Mouse (Mus musculus) bone marrow macrophage, adult 2 months (primary cell): ENCODE results near the gene Rpl31. TPM values are rescaled to one million over a fixed set of nuclear protein-coding genes. Genes with fewer than 3 reads are reported as not detected.

ENCODE experiments used
- H3K27ac ChIP-seq: 2 replicates; pipeline ENCODE4 v1.5.1; 2012; ENCODE audit warnings: low read depth, low read length; ENCODE audit not compliant: insufficient read depth
- H3K4me1 ChIP-seq: 2 replicates; pipeline ENCODE4 v1.6.1; 2012; ENCODE audit warnings: low read length; ENCODE audit not compliant: control insufficient read depth, insufficient read depth
- H3K4me3 ChIP-seq: 2 replicates; pipeline ENCODE4 v1.5.1; 2012; ENCODE audit warnings: mild to moderate bottlenecking, low read length, moderate library complexity; ENCODE audit not compliant: insufficient read depth
- CTCF ChIP-seq: IDR thresholded peaks from 2 replicates; pipeline ENCODE4 v1.5.1; 2012; ENCODE audit warnings: low read depth, mild to moderate bottlenecking, low read length, moderate library complexity
- POLR2A ChIP-seq: IDR thresholded peaks from 2 replicates; pipeline ENCODE4 v1.6.1; 2012; ENCODE audit warnings: mild to moderate bottlenecking, low read depth, low read length, borderline replicate concordance
- polyA plus RNA-seq: library from polyadenylated mRNA; stranded (reverse); fragments of >200 nt; gene quantifications from 2 replicates; pipeline ENCODE4 v1.2.4, GENCODE M21; 2012; ENCODE audit not compliant: missing spikeins, insufficient read depth, insufficient read length

Gene Rpl31
- polyA plus RNA-seq, 1 experiment: 950 TPM

GRCm38 (mm10) chr1:39376726-39377240 lies 9.1 kb downstream of the Rpl31 start:
- H3K4me1 ChIP-seq: no peaks in the 10 kb centered on the region
- no peak overlapping the region for H3K4me3 ChIP-seq
- TF ChIP-seq CTCF (no peak), POLR2A (no peak)
- no peak overlapping the region for H3K27ac ChIP-seq

- H3K4me1 ChIP-seq: no peaks in the 10 kb centered on the region
- H3K27ac ChIP-seq: no peak overlapping the region
- TF ChIP-seq POLR2A (no peak), CTCF (no peak)
- H3K4me3 ChIP-seq: no peak overlapping the region
These were observed 10.9 kb downstream of the Rpl31 start for GRCm38 (mm10) chr1:39378540-39378939.

GRCm38 (mm10) chr1:39379021-39379420 lies 11.4 kb downstream of the Rpl31 start:
- Histone ChIP-seq H3K4me1 (no peaks in the 10 kb centered on the region), H3K27ac (no peak overlapping the region), H3K4me3 (no peak overlapping the region)
- TF ChIP-seq CTCF: no peak
- TF ChIP-seq POLR2A: no peak

GRCm38 (mm10) chr1:39381017-39381416 lies 13.4 kb downstream of the Rpl31 start:
- no peak for TF ChIP-seq CTCF
- no peak for TF ChIP-seq POLR2A
- no peak overlapping the region for H3K4me3 ChIP-seq
- H3K27ac ChIP-seq: no peak overlapping the region
- no peaks in the 10 kb centered on the region for H3K4me1 ChIP-seq

- Histone ChIP-seq H3K4me1 (no peaks in the 10 kb centered on the region), H3K4me3 (no peak overlapping the region), H3K27ac (no peak overlapping the region)
- TF ChIP-seq POLR2A (no peak), CTCF (no peak)
These were observed 17.3 kb downstream of the Rpl31 start for GRCm38 (mm10) chr1:39384914-39385313.

DNA sequence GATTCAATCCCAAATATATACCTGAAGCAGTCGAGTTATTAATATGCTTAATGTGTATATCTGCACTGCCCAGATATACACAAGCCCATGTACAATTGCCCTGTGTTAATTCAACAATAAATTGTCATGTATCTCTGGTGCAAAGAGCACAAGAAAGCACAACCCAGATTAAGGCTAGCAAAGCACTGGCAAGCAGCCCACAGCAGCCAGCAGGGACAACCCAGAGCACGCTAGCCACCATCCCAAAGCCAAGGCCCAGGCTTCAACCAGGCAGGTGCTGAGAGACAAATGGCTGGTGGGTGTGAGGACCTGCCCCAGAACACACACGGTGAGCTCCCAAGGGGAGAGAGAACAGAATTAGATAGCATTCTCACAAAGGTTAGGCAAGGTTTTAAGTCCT lies 18.8 kb downstream of the Rpl31 start:
- TF ChIP-seq POLR2A: no peak
- no peak for TF ChIP-seq CTCF
- Histone ChIP-seq H3K27ac (no peak overlapping the region), H3K4me1 (no peaks in the 10 kb centered on the region), H3K4me3 (no peak overlapping the region)

- no peak overlapping the region for H3K4me3 ChIP-seq
- H3K4me1 ChIP-seq: no peaks in the 10 kb centered on the region
- TF ChIP-seq CTCF (no peak), POLR2A (no peak)
- no peak overlapping the region for H3K27ac ChIP-seq
These were observed 19.9 kb downstream of the Rpl31 start for GRCm38 (mm10) chr1:39387497-39387896.

- TF ChIP-seq CTCF (no peak), POLR2A (no peak)
- no peak overlapping the region for H3K4me3 ChIP-seq
- H3K27ac ChIP-seq: no peak overlapping the region
- no peaks in the 10 kb centered on the region for H3K4me1 ChIP-seq
These were observed 20.5 kb downstream of the Rpl31 start for GRCm38 (mm10) chr1:39388163-39388562.

- H3K4me1 ChIP-seq: no peaks in the 10 kb centered on the region
- H3K4me3 ChIP-seq: no peak overlapping the region
- no peak overlapping the region for H3K27ac ChIP-seq
- no peak for TF ChIP-seq POLR2A
These were observed 21.7 kb downstream of the Rpl31 start for GRCm38 (mm10) chr1:39389338-39389737.

DNA sequence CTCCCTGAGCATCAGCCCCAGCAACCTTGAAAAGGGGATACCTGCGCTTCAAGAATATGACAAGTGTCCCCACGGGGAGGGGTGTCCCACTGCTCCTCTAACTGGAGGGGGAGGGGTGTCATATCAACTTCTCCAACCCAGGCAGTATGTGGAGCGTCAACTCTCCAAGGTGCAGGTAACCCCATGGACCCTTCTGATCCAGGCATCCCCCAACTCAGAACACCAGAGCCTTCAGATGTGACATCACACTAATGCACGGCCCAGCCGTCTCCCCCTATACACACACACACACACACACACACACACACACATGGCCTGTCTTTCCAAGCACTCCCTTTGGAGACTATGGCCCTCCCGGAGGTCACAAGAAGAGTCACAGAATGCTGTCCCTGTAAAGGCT lies 24.0 kb downstream of the Rpl31 start:
- H3K27ac ChIP-seq: no peak overlapping the region
- TF ChIP-seq CTCF: no peak
- TF ChIP-seq POLR2A: no peak
- no peak overlapping the region for H3K4me3 ChIP-seq
- H3K4me1 ChIP-seq: no peaks in the 10 kb centered on the region

DNA sequence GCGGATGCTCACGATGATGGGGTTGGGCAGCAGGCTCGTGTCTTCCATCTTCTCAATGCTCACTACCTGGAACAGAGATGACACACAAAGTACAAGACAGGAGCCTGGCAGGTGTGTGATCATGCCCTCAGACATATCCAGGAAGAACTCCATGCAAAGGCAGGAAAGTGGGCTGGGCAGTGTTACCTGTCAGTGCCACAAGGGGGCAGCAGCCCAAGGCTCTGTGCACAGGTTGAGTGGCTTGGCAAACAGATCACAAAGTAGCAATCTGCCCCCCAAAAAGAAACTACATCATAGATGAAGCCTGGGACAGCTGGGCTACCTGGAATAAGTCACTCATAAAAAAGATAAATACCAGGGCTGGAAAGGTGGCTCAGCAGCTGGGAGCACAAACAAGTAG lies 24.5 kb downstream of the Rpl31 start:
- H3K4me1 ChIP-seq: no peaks in the 10 kb centered on the region
- H3K27ac ChIP-seq: no peak overlapping the region
- TF ChIP-seq POLR2A (no peak), CTCF (peak; percentile 79)

More for the DNA sequence above, 24.5 kb downstream of the Rpl31 start:
- H3K4me3 ChIP-seq: no peak overlapping the region
